Mouse (Mus musculus) stomach, embryonic 15.5 days (tissue): ENCODE data around the gene Strip1. TPM values are rescaled to one million over a fixed set of nuclear protein-coding genes. Genes with fewer than 3 reads are reported as not detected.

Experiments used
- ATAC-seq: fragments of 200-750 bp; cut with Nextera tagmentation; 2 replicates; pipeline ENCODE4 v1.8.0; 2017; ENCODE audit warnings: low read depth, moderate number of reproducible peaks, moderate TSS enrichment; ENCODE audit not compliant: insufficient read depth, low FRiP score
- H3K27ac ChIP-seq: fragments of 300-500 bp; sonication (generic); 2 replicates; pipeline ENCODE4 v1.5.1; 2015; ENCODE audit warnings: mild to moderate bottlenecking, inconsistent platforms
- H3K27me3 ChIP-seq: fragments of 300-500 bp; sonication (generic); replicated peaks from 2 replicates; pipeline ENCODE4 v1.6.1; 2015; ENCODE audit warnings: inconsistent platforms
- H3K36me3 ChIP-seq: fragments of 300-500 bp; sonication (generic); 2 replicates; pipeline ENCODE4 v1.6.1; 2015; ENCODE audit warnings: inconsistent platforms
- H3K4me1 ChIP-seq: fragments of 300-500 bp; sonication (generic); 2 replicates; pipeline ENCODE4 v1.6.1; 2015; ENCODE audit warnings: inconsistent platforms
- H3K4me2 ChIP-seq: fragments of 300-500 bp; sonication (generic); 2 replicates; pipeline ENCODE4 v1.6.1; 2015; ENCODE audit warnings: mild to moderate bottlenecking, inconsistent platforms
- H3K4me3 ChIP-seq: fragments of 300-500 bp; sonication (generic); replicated peaks from 2 replicates; pipeline ENCODE4 v1.5.1; 2015; ENCODE audit warnings: inconsistent platforms
- H3K9ac ChIP-seq: fragments of 300-500 bp; sonication (generic); 2 replicates; pipeline ENCODE4 v1.6.1; 2015; ENCODE audit warnings: inconsistent platforms
- H3K9me3 ChIP-seq: fragments of 300-500 bp; sonication (generic); 2 replicates; pipeline ENCODE4 v1.6.1; 2016; ENCODE audit warnings: inconsistent platforms
- WGBS: fragments of 180-500 bp; shearing (Covaris S2); methylation state at CpG from one replicate; pipeline ENCODE4 v1.1.7; 2015; 5-methylcytosine and 5-hydroxymethylcytosine counted together
- polyA plus RNA-seq: library from polyadenylated mRNA; unstranded; fragments of >200 nt; fragmentation: Nextera tagmentation; extraction: Ambion mirVana; gene quantifications from 2 replicates; pipeline ENCODE4 v1.2.1, GENCODE M21; 2015

Gene Strip1
- polyA plus RNA-seq, 1 experiment from 2014 or later, result 37.9 TPM

DNA sequence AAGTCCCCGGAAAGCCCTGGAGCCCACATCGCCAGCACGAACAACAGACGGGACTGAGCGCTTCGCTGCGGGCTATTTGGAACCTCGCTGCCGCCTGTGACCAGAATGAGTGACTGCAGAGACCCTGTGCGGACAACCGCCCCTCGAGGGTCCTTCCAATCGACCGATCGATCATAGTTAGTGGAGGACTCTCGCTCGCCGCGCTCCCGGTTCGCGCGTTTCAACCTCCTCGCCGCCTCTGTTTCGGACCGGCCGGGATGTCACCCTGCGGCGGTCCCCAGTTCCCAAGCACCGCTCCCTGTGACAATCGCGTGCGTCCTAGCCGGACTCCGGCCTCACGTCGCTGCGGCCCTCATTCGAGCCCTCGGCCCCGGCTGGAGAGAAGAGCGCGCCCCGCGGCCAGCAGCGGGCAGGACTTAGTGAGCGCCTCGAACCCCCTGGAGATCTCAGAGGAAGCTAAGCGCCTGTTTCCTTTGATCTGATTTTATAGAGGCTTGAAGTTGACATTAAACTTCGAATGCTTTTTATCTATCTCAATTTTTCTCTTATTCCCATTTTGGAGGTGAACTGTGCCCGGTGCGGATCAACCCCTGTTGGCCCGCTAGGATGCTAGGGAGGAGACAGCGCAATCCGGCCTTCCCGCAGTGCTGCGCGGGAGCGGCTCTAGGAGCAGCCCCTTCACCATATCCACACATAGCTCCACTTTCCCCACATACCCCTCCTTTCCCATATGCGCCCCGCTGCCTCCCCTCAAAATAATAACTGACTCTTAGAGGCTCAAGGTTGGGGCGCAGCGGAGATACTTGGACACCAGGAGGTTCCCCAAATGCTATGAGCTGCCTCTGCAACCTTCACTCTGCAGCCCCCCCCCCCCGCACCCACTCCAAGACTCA, 48.4 kb downstream of the Strip1 start:
- H3K4me1 ChIP-seq, result peaks cover 11% of the 10 kb centered on the region; the same call in 1 of the 2 replicates
- H3K27ac ChIP-seq, result no peak overlapping the region
- no peaks in the 10 kb centered on the region for H3K36me3 ChIP-seq
- WGBS, result 1% methylated on average over 65 of the region's 65 CpGs
- H3K27me3 ChIP-seq, result peaks cover 78% of the 10 kb centered on the region
- peak overlapping the region; percentile 34 for H3K4me3 ChIP-seq
- peak overlapping the region; percentile 49 for H3K4me2 ChIP-seq
- no peaks in the 10 kb centered on the region for H3K9me3 ChIP-seq
- H3K9ac ChIP-seq, result no peak overlapping the region
- ATAC-seq, result no peak

DNA sequence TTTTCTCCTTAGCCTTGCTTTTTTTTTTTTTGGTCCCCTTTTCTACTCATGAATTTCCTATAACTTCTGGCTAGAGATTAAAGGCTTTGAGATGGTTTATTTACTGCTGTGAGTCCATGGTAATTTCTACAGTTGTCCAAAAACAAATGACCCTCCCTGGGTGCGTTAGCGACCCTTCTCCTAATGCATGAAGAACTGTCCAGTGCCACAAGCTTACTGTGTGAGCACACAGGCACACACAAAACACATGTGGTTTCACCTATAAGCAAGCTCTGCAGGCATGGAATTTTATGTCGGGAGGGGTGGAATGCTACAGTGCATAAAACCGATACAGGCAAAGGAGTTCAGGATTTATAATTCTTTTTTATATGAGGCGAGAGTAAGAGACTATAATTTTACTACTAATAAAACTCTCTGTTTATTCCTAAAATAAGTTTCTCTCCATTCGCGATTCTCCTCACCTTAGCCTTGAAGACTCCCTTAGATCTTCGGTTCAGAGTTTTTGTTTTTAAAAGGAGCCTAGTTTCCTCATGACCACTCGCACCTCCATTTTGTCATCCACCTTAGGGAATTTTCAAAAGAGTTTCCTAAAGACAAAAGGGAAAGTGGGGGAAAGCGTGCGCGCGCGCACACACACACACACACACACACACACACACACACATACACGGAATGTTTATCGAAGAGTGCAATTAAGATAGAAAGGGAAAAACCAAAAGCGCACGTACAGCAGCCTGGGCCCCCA, 49.2 kb downstream of the Strip1 start:
- 5% methylated on average over 18 of the region's 18 CpGs for WGBS
- H3K4me3 ChIP-seq, result peak overlapping the region; percentile 34
- ATAC-seq, result no peak
- no peaks in the 10 kb centered on the region for H3K36me3 ChIP-seq
- peak overlapping the region; percentile 49 for H3K4me2 ChIP-seq
- H3K27me3 ChIP-seq, result peaks cover 70% of the 10 kb centered on the region
- peaks cover 11% of the 10 kb centered on the region; the same call in 1 of the 2 replicates for H3K4me1 ChIP-seq
- no peaks in the 10 kb centered on the region for H3K9me3 ChIP-seq
- H3K9ac ChIP-seq, result no peak overlapping the region
- H3K27ac ChIP-seq, result no peak overlapping the region

DNA sequence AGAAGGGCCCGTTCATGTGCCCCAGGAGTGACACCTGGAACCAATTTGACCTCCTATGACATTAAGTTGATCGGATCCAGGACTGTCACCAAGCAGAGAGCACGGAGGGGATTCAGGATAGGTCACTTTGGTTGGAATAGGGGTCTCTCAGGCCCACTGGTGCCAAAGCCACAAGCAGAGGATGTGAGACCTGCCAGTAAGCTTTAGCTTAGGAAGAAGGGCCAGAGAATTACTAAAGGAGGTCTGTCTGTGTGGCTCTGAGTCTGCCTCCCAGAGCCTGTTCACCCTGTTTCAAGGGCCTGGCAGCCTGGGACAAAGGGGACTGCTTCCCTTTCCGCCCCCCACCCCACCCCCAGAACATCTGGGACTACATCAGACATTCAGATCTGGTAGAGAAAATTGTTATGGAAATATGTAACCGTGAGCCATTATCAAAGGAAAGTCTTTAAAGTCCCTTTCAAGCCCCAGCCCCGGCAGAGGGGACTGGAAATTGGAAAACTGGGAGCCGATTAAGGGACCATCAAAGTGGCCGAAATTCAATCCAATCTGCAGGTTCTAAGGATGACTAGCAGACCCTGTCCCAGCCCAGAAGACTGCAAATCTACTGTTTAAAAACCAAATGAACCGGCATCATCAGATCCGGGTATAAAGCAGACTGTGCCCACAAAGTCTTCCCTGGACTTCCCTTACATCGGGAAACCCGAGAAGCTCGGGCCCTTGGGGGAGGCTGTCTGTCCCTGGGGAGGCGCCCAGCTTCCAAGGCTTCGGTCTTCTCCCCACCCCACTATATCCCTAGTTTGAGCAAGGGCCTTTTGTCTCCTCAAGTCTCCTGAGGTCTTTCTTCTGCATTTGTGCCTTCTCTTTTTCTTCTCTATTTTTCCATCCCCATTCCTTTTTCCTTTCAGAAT, 50.1 kb downstream of the Strip1 start:
- WGBS, result 10% methylated on average over 15 of the region's 15 CpGs
- no peak for ATAC-seq
- Histone ChIP-seq H3K9ac (no peak overlapping the region), H3K4me3 (no peak overlapping the region), H3K36me3 (no peaks in the 10 kb centered on the region), H3K4me1 (peaks cover 11% of the 10 kb centered on the region; the same call in 1 of the 2 replicates), H3K27ac (no peak overlapping the region), H3K27me3 (peaks cover 61% of the 10 kb centered on the region), H3K4me2 (no peak overlapping the region), H3K9me3 (no peaks in the 10 kb centered on the region)

DNA sequence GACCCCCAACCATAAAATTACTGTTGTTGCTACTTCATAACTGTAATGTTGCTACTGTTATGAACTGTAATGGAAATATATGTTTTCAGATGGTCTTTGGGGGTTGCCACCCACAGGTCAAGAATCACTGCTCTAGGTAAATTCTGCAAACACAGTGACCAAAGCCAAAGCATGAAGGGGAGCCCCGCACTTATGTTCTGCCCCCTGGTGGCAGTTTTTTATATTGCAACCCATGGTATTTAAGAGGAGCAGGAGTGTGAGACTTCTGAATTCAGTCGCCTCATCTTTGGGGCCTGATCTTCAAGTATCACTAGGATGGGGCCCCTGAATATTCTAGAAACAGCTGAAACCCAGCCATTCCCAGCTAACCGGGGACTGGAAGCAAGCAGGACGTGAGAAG, 52.0 kb downstream of the Strip1 start:
- peaks cover 42% of the 10 kb centered on the region for H3K27me3 ChIP-seq
- H3K9ac ChIP-seq, result no peak overlapping the region
- H3K4me2 ChIP-seq, result no peak overlapping the region
- no peak for ATAC-seq
- H3K4me1 ChIP-seq, result peaks cover 11% of the 10 kb centered on the region; the same call in 1 of the 2 replicates
- H3K4me3 ChIP-seq, result no peak overlapping the region
- 6% methylated on average over 4 of the region's 4 CpGs for WGBS
- H3K36me3 ChIP-seq, result no peaks in the 10 kb centered on the region
- no peak overlapping the region for H3K27ac ChIP-seq
- H3K9me3 ChIP-seq, result no peaks in the 10 kb centered on the region

DNA sequence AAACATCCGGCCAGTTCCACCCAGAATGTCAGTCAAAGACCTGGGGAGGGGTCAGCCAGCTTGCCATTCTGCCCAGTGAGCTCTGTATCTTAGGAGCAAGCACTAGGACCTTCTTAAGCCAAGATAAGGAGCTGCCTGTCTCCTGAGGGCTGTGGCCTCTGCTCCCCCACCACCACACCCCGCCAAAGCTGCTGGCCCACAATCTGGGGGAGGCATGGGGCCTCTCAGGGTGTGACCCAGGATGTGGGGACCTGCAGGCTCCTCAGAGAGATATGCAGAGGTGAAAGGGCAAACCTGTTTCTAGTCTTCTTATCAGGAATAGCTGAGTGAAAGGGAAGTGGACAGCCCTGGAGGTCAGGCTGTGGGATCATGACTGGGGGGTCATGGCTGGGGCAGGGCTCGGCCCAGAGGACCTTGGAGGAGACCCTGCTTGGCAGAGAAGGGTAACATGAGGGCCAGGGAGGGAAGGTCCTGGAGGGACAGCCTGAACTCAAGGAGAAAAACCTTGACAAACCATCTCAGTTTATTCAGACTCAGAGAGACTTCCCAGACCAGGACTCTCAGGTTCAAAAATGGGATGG, 53.6 kb downstream of the Strip1 start:
- Histone ChIP-seq H3K27ac (no peak overlapping the region), H3K4me3 (no peak overlapping the region), H3K9ac (no peak overlapping the region), H3K27me3 (peaks cover 29% of the 10 kb centered on the region), H3K4me2 (no peak overlapping the region), H3K4me1 (peaks cover 4% of the 10 kb centered on the region; the same call in 1 of the 2 replicates), H3K36me3 (no peaks in the 10 kb centered on the region), H3K9me3 (no peaks in the 10 kb centered on the region)
- 12% methylated on average over 3 of the region's 3 CpGs for WGBS
- ATAC-seq, result peak; percentile 66; the same call in 1 of the 2 replicates

DNA sequence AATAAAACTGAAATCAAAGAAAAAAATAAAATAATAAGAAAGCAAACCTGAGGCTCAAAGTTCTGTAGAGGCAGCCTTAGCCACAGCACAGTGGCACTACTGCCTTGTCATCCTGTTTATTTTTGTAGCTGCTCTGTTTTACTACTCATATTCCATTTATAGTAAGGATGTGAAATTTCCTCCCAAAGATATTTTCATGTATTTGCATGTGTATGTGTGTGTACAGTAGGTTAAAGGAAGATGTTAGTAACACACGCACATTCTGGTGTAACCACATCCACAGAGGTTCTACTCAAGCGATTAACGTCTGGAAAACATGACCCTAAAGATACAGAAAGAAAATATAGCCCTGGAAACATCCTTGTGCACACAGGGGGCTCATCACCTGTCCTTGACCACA, 54.7 kb downstream of the Strip1 start:
- peaks cover 24% of the 10 kb centered on the region for H3K27me3 ChIP-seq
- no peak for ATAC-seq
- no peak overlapping the region for H3K27ac ChIP-seq
- no peaks in the 10 kb centered on the region for H3K9me3 ChIP-seq
- no peak overlapping the region for H3K4me2 ChIP-seq
- H3K36me3 ChIP-seq, result no peaks in the 10 kb centered on the region
- H3K4me3 ChIP-seq, result no peak overlapping the region
- 89% methylated on average over 3 of the region's 3 CpGs for WGBS
- H3K9ac ChIP-seq, result no peak overlapping the region
- no peaks in the 10 kb centered on the region for H3K4me1 ChIP-seq

DNA sequence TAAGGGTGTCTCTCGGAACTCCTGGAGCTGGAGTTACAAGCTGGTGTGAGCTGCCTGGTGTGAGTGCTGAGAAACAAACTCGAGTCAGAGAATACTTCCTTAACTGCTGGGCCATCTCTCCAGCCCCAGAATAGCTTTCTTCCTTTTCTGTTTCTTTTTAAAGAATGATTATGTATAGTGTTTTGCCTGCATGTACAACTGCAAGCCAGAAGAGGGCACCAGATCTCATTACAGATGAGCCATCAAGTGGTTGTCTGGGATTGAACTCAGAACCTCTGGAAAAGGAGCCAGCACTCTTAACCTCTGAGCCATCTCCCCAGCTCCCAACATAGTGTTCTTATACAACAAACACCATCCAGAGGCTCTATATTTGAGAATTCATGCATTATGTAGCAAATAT, 60.3 kb downstream of the Strip1 start:
- Histone ChIP-seq H3K4me3 (no peak overlapping the region), H3K9me3 (no peaks in the 10 kb centered on the region), H3K36me3 (no peaks in the 10 kb centered on the region), H3K27ac (no peak overlapping the region), H3K4me1 (no peaks in the 10 kb centered on the region), H3K9ac (no peak overlapping the region), H3K27me3 (no peaks in the 10 kb centered on the region; the same call in 1 of the 2 replicates), H3K4me2 (no peak overlapping the region)
- ATAC-seq, result no peak
- WGBS, result 51% methylated on average over 2 of the region's 2 CpGs

DNA sequence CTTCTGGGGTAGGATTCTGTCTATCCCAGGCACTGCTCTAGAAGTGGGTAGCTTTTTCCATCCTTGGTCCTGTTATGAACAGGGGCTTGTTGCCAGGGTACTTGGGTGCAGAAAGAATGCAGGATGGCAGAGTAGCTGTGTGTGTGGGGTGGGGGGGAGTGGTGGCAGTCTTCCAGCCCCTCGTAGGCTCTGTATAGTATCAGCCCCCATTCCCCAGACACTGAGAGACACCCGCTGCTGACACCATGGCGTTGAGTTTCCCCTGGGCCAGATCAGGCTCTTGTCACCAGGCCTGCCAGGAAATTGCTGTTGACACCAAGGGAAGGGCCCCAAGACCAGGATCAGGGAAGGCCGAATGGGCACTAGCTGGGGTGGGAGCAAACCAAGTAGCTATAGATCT, 62.8 kb downstream of the Strip1 start:
- no peak overlapping the region for H3K4me2 ChIP-seq
- ATAC-seq, result 0 out of 2 replicates have a peak, but pooled peaks have one; percentile 50
- H3K4me3 ChIP-seq, result no peak overlapping the region
- no peaks in the 10 kb centered on the region for H3K36me3 ChIP-seq
- no peak overlapping the region for H3K27ac ChIP-seq
- H3K9ac ChIP-seq, result no peak overlapping the region
- H3K4me1 ChIP-seq, result no peaks in the 10 kb centered on the region
- WGBS, result 74% methylated on average over 4 of the region's 4 CpGs
- no peaks in the 10 kb centered on the region for H3K9me3 ChIP-seq
- H3K27me3 ChIP-seq, result no peaks in the 10 kb centered on the region; the same call in 1 of the 2 replicates

DNA sequence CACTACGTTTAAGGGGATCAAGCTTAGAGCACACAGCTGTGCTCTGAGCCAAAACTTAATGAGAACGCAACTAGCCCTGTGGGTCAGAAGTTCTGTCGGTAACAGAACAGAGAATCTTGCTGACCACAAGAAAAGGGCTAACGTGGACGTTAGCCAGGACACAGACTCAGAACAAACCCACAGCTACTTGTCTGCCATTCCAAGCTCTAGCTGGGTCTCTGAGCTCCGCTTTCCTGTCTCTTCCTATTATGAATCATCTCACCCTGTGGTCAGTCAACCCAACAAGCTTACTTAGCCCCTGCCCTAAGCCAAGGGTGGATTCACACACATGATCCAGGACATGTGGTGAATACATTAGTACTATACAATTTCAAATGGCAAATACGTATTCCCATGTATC, 63.7 kb downstream of the Strip1 start:
- Histone ChIP-seq H3K27ac (no peak overlapping the region), H3K4me2 (no peak overlapping the region), H3K4me3 (no peak overlapping the region), H3K36me3 (no peaks in the 10 kb centered on the region), H3K9ac (no peak overlapping the region), H3K9me3 (no peaks in the 10 kb centered on the region), H3K27me3 (no peaks in the 10 kb centered on the region; the same call in 1 of the 2 replicates), H3K4me1 (no peaks in the 10 kb centered on the region)
- no peak for ATAC-seq
- 68% methylated on average over 7 of the region's 7 CpGs for WGBS

DNA sequence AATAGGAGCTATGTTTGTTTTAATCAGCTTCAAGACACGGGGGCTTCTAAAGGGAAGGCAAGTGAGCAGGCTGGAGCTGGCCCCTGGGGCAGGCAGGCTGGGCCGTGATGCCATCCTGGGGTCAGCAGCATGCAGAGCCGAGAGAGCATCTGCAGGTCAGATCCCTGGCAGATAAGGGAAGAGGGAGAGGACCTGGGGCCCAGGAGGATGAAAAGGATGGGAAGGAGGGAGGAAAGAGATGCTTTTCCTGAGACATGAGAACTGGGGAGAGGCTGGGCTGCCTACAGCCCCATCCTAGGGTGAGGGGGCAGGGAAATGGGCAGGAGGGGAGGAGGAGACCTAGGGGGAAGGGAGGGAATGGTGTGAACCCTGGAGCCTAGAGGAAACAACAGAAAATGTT, 66.2 kb downstream of the Strip1 start:
- H3K4me2 ChIP-seq, result no peak overlapping the region
- H3K4me1 ChIP-seq, result no peaks in the 10 kb centered on the region
- H3K9ac ChIP-seq, result no peak overlapping the region
- 19% methylated on average over 3 of the region's 3 CpGs for WGBS
- H3K4me3 ChIP-seq, result no peak overlapping the region
- no peaks in the 10 kb centered on the region for H3K36me3 ChIP-seq
- no peak overlapping the region for H3K27ac ChIP-seq
- H3K27me3 ChIP-seq, result no peaks in the 10 kb centered on the region; the same call in 1 of the 2 replicates
- no peak for ATAC-seq
- H3K9me3 ChIP-seq, result no peaks in the 10 kb centered on the region

DNA sequence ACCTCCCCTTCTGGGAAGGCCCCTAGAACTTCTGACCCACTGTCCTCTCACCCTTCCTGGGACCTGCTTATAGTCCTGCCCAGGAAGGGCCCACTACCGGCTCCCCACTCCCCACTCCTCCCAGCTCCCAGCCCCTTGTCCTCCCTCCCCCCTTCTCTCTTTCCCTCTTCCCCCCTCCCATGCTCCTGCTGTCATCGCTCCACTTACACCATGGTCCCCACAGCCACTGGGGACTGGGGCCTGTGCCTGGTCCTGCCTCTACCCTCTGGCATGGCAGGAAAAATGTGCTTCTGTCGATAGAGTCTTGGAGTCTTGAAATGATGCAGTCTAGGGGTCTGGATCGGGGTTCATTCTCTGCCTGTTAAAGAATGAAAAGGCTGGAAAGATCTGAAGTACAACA, 67.6 kb downstream of the Strip1 start:
- Histone ChIP-seq H3K27me3 (no peaks in the 10 kb centered on the region; the same call in 1 of the 2 replicates), H3K4me1 (no peaks in the 10 kb centered on the region), H3K4me3 (no peak overlapping the region), H3K36me3 (no peaks in the 10 kb centered on the region), H3K9me3 (no peaks in the 10 kb centered on the region), H3K27ac (no peak overlapping the region), H3K4me2 (no peak overlapping the region), H3K9ac (no peak overlapping the region)
- WGBS, result 43% methylated on average over 4 of the region's 4 CpGs
- no peak for ATAC-seq
